Mouse (Mus musculus) ovary, postnatal 14 days (tissue): Measurements from ENCODE around the gene Cela2a.

Experiments
- DNase-seq: peaks from one replicate; pipeline ENCODE4 v3.0.0; 2022; ENCODE audit warnings: low spot score

Cela2a gene

DNA sequence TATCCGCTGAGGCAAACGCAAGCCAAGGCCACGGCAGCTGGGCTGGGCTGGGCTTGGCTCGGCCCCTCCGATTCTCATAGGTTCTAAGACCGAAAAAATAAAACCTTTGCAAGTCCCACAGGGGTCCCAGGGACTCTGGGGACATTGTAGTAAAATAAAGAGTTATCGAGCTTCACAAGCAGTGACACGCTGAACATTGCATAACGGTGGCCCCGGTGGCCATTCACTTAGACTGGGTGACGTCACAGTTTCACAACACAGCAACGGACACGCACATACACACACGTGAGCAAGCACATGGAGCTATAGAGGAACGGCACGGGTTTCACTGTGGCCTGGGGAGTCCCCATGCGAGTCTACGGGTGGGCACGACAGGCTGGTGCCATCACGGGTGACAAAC lies 32.5 kb upstream of the Cela2a start:
- no peak for DNase-seq

DNA sequence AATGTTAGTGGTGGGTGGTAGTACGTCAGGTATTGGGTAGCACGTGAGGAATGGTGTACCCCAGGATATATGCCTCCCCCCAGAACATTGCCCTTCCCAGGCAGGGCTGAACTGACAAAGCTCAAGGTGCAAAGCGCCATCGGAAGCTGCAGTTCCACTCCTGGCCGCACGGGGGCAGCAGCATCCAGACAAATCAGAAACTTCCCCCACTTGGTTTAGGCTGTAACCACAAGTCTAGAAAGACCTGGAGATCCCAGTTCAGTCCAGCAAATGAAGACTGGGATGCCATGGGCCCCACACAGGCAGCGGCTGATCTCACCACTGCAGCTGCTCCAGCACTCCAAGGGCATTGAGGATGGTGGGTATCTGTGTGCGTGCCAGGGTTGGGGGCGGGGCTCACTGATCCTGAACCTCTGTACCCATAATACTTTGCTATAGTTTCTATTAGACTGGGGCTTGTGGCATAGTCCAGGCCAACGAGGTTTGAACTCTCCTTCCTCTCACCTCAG lies 31.5 kb upstream of the Cela2a start:
- peak; percentile 84 for DNase-seq

DNA sequence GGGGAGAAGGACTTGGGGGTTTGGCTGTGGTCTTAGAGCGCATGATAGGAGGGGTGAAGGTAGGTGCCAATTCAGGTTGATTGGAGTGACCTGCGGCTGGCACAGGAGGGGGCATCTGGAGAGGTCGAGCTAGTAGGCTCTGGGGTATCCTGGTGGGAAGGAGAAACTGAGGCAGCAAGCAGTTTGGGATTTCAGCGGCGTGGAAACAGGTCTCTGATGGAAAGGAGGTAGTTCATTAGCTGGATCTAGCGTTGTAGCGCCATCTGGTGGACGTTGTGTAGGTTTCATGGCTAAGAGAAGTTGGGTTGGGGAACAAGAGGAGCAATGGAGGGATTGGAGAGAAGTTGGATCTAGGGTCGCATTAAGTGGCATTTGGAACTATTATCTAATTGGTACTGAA lies 27.5 kb upstream of the Cela2a start:
- no peak for DNase-seq

DNA sequence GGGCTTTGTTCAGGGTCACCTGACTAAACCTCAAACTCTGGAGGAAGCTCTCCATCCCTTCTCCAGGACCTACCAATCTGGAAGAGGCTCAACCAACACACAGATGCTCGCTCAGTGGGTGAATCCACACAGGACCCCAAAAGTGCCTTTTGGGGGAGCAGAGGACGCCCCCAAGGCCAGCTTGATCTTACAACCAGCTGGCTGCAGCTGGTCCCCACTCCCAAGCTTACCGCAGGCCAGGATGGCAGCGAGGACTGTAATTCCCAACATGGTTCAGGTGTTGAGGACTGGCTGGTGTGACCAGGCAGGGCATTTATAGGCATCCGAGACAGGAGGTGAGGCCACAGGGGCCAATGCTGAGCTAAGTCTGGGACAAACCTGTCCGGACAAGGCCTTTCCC lies 20.0 kb upstream of the Cela2a start, which contains the start of gene Ctrc:
Ctrc (minus strand) TSS at position 361 of the 400 bp plus-strand sequence.
- no peak for DNase-seq

DNA sequence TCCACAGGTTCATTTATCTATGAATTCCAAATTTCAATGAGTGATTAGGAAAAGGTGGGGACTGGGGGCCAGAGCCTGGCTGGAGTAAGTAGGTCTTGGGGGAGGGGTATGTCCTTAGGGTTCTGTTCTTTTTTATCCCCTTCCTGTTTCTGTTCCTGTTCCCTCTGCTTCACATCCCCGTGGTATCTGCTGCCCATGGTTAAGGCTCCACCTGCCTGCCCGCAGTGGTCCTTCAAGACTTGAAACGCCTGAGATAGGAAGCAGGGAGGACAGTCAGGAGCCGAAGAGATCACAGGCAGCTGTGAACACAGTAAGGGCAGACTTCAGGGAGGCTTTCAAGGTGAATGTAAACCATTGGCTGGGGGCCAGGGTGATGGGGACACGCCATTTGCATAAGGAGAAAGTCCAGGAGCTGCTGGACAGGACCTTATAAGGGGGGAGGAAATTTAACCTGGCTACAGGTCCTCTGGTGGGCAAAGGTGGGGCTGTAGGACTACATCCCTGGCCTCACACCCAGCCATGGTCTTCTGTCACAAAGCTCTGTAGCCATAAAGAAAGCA lies 8.7 kb upstream of the Cela2a start:
- no peak for DNase-seq

DNA sequence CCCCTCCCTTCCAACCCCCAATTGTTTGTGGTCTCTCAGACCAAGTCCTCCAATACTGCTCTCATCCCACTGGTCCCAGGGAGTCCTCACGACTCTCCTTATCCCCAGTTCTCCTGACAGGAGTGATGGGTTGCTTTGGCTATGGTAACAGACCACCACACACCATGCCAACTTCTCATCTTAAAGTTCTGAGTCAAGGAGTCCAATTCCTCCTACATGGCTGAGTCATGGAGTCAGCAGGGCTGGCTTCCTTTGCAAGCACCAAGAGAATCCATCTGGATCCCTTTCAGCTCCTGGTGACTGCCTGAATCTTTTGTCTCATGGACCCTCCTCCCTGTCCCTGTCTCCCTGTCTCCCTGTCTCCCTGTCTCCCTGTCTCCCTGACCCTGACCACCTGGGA lies 8.0 kb upstream of the Cela2a start:
- no peak for DNase-seq

DNA sequence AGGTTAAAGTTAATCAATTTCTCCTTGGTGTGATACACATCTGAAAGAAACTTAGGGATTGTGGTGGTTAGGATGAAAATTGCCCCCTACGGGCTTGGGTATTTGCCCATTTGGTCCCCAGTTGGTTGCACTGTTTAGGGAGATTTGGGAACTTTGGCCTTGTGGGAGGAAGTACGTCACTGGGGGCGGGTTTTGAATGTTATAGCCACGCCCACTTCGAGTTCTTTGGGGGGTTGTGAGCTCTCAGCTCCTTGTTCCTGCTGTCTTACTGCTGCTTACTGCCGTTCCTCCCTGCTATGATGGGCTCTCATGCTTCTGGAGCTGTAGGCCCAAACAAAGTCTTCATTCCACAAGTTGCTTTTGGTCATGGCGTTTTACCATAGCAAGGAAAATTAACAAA lies 5.4 kb upstream of the Cela2a start:
- no peak for DNase-seq

DNA sequence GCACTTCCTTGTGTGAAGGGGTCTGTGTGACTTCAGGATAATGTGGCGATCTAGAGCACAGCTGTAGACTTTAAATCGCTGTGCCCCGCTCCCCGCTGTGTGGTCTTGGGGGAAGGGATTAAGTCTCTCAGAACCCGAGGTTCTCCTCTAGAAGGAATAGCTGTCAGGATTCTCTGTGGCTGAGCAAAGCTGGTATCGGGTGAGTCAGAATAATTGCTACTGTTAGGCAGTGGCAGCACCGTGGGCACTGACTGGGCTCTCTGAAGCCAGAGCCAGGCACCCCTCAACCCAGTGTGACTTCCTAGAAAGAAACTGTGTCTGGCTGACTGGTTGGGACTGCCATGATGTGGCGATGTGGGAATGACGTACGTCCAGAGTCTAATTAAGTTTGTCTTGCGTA lies 4.4 kb upstream of the Cela2a start:
- no peak for DNase-seq

DNA sequence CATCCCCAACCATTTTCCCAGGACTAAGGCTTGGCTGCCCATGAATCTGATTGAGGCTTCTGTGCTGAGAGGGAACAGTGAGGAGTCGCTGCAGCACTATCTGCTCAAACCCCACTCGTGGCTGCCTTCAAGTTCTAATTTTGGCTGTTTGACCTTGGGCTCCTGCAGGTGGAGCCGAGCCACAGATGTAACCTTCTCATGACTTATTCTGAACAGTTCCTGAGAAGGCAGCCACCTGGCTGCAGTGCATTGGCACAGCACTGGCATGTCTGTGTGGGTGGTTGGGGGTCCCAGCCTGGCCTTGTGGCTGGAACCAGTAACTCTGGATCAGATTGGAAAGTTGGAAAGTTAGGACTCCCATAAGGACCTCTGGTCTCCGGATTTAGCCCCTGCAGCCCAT lies 2.2 kb upstream of the Cela2a start:
- DNase-seq = no peak

DNA sequence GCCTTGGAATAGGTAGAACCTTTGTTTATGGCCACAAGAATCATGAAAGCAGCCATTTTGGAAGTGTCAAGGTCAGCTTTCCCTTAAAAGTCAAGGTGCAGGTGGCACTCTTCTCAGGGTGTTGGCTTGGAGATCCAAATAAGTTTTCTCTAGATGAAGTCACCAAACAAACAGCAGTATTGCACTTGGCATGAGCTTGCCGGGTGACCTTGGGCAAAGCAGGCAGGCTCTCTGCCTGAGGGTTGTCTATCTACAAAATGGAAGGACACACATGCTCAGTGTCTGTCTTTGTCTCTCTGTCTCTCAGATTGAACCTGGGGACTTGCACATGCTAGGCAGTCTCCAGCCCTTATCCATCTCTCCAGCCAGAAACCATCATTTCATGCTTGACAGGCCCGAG lies 1.4 kb upstream of the Cela2a start:
- DNase-seq = no peak

DNA sequence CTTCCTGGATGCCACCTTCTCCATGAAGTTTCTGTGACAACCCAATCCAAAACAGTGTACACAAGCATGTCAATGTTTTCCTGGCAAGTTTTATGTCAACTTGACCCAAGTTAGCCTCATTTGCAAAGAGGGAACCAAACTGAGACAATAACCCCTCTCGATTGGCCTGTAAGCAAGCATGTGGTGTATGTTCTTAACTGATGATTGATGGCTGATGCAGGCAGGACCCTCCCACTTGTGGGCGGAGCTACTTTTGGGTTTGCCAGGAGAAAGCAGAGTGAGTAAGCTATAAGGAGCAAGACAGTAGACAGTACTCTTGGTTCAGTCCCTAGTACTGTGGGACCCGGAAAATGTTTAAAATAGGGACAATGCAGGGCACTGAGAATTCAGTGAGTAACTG lies 3.0 kb downstream of the Cela2a start:
- DNase-seq = no peak

DNA sequence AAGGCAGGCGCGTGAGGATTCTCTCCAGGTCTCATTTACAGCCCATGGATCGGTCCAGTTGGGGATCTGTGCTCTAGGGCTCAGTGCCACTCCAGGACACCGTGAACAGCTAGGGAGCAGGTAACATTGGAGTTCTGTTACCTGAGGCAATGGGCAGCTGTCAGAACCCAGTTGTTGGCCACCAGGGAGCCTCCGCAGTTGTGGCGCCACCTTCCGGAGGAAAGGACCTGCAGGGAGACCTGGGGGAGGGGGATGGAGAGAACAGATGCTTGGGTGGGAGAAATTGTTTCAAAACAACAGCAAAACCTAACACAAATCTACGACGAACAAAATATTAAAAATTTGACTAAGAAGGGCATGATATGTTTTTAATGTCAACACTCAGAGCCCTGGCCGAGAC lies 3.9 kb downstream of the Cela2a start:
- no peak for DNase-seq

DNA sequence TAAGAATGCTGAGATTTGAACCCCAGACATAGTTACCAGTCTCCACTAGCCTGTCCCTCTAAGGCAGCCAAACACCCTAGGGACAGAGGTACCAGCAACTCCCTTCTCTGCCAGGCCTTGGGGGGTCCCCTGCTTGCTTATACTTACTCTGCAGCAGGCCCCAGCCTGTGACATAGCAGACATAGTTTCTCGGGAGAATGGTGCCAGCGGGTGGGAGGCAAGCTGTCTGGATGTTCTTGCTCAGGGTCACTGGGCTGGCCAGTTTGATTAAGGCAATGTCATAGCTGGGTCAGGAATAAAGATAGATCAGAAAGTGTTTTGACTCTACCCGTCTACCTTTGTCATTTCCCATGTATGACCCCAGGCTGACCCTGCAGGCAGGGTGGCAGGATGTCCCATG lies 4.8 kb downstream of the Cela2a start:
- DNase-seq = no peak

DNA sequence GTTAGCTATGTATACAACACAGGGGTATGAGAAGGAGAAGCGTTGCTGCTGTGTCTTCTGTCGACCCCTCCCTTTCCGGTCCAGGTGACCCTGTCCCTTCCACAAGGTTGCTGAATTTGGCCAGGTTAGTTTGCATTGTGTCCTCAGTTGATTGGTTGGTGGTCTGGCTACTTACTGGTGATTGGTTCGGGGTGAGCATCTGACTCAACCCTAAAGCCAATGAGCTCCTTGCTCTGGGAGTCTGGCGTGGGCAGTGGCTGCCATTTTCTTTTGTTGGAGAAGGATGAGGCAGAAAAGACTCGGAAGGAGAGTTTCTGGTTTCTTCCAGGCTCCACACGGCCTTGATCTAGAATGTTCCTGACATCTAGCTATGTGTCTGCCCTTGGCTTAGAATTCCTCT lies 6.6 kb downstream of the Cela2a start:
- no peak for DNase-seq

DNA sequence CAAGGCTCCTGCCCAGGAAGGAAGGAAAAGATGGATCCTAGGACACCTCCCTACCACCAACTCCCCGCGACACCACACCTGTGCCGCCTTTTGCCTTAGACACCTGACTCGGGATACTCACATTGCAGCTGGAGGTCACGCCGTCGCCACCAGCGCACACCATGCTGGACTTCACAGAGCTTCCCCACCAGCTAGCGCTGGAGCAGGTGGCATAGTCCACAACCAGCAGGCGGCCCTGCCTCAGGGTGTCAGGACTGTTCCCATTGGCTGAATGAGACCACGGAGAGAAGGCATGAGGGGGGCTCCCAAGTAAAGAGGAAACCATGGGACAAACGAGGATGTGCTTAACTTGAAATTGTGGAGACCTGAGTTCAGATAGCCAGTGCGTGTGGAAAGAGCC lies 7.1 kb downstream of the Cela2a start:
- no peak for DNase-seq

DNA sequence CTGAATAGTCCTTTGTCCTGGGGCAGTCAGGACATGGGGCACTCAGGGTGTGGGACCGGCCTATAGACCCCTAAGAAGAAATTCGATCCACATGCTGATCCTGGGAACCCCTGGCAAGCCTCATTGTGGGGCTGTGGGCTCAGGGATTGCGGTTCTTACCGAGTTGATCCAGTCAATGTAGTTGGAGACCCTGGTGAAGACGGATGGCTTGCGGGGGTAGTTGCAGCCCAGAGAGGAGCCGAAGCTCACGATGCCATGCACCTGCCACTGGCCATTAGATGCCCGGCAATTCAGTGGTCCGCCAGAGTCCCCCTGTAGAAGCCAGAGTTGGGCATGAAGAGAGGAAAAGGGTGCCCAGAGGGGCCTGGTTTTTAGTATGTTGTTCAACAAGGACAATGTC lies 8.3 kb downstream of the Cela2a start:
- DNase-seq = no peak

DNA sequence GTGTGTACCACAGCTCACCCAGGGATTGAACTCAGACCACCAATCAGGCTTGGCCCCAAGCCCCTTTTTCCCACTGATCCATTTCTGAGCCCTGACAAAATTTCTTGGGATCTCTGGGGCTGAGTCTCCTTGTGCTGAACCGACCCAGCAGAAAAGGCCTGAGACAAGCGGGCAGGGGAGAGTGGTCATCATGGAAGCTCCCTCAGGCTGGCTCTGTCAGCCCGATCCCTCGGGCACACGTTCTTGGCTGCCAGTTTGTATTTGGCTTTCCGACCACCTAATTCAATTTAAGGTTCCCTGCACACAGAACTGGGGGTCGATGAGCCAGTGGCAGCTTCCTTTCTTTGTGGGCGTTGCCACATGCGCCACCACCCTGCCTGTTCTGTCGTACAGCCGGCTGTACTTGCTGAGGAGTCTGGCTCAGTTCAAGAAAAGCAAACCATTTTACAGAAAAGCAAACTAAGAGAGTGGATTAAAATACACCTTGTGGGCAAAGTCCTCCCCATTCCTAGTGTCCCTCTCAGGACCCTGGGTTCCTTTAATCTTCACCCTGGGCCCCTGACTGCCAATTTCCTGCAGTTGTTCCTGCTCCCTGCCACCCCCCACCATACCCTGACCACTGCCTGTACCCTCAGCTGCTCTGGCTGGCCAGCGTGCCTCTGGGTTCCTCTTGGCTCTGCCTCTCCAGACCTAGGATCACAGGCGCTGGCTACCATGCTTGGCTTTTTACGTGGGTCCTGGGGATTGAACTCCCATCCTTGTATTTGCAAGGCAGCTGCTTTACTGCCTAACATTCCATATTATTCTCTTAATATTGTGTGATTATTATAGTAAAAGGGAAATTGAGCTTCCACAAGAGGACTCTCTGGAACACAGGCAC lies 8.9 kb downstream of the Cela2a start:
- DNase-seq = no peak

DNA sequence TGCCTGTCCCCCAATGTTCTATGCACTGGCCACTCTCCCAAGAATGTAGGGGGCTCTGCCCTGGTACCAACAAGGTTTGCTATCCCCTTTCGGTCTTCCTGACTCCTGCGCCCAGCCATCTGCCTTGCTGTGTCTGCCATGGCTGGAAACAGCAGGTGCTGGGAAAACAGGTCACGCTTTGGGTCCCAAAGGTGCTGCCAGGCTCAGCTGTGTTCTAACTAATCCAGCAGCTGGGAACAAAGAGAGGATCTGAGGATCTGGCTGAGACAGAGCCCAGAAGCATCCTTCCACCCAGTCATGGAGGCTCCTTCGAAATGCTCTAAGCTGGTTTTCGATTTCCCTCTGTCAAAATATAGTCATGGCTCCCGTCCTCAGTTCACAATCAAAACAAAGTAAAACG lies 9.7 kb downstream of the Cela2a start:
- DNase-seq = no peak

DNA sequence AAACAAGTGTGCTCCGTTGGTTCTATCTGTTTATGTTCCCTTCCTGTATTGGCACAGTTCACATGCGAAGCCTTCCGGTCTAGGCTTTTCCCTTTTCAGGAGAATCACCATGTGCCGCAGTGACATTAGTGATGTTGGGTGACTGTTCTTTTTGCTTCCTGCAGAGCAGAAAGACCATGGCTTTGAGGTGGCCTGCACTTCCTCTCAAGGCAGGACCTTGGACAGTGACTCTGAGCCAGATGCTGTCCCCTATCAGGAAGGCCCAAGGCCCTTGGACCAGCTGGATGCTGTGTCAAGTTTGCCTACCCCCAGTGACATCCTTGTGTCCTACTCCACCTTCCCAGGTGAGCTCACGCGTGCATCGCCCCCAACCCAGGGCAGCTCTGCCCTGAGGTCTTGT lies 14.6 kb downstream of the Cela2a start:
- DNase-seq = no peak

DNA sequence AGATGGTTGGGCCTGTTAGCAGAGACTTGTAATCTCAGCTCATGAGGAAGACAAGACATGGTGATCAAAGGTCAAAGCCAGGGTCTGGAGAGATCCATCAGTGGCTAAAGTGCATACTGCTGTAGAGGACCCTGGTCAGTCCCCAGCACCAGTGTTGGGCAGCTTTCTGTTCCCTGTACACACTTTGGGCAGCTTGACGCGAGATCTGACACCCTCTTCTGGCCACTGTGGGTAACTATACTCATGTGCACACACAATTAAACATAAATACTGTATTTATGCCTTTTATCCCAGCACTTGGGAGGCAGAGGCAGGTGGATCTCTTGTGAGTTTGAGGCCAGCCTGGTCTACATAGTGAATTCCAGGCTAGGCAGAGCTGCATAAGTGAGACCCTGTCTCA lies 15.0 kb downstream of the Cela2a start:
- no peak for DNase-seq

DNA sequence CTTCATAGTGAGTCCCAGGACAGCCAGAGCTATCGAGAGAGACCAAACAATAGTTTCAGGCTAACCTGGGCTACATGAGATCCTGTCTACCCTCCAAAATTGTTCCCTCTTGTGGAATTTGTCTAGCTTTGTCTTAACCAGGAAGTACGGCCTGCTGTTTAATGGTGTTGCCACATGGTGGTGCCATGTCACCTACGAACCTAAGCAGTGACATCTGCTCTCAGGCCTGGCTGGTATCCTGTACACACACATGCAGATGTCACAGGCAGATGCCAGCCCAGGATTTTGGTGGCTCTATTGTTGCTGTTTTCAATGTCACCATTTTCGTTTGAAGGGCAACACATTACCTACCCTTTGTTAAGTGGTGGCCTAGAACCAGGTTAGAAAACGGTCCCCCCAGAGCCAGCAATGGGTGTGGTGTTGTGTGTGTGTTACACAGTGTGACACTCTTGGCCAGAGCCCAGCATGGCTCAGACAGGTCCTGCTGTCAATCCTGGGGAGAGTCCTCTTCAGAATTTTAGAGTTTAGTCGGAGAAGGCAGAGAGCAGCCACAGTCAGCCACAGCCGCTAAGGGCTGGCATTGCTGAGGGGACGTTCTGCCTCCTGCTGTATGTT lies 16.0 kb downstream of the Cela2a start:
- no peak for DNase-seq

DNA sequence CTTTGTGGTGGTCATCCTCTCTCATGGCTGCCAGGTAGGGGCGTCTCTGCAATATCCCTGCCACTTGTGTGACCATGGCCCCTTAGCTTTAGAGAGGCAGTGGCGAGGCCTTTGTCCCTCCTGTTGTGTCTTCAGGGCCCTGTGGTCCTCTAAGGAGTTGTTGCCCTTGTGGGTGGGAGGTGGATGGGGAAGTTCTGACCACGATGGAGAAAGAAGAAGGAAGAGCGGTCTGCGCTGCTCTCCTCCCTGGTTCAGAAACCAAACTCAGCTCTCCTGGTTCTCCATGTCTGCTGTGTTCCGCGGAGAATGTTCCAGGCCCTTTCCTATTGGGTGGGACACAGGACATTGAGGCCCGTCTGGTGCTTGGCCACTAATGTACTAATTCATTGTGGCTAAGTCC lies 20.1 kb downstream of the Cela2a start:
- no peak for DNase-seq

DNA sequence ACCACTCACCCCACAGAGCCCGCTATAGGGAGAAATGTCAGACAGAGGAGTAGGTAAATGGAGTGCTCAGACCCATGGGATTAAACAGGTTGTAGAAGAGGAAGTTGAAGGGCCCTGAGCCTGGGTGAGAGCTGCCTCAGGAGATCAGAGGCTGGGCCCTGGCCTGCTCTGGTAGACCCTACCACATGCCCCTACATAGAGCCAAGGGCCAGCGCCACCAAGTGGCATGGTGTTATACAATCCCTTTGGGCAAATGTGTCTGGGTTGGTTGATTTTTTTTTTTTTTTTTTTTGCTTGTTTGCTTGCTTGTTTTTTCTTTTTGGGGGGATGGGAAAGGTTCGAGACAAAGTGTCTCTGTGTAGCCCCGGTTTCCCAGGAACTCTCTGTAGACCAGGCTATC lies 21.9 kb downstream of the Cela2a start:
- DNase-seq = no peak
